Mouse (Mus musculus) liver, embryonic 16.5 days (tissue): ENCODE results near the gene Atxn3. TPM values are rescaled to one million over a fixed set of nuclear protein-coding genes. Genes with fewer than 3 reads are reported as not detected.
"Not testable (repeated sequence)": the region's sequence is repeated elsewhere in the genome, so short reads cannot be mapped to it uniquely, and the experiment has no call there.

Experiments used
- ATAC-seq: fragments of 200-750 bp; cut with Nextera tagmentation; 2 replicates; pipeline ENCODE4 v1.8.0; 2017; ENCODE audit warnings: low read depth, mild to moderate bottlenecking, moderate number of reproducible peaks, moderate library complexity
- H3K27ac ChIP-seq: fragments of 300-500 bp; sonication (generic); 2 replicates; pipeline ENCODE4 v1.5.1; 2014; ENCODE audit warnings: mild to moderate bottlenecking, low read length
- H3K27me3 ChIP-seq: fragments of 300-500 bp; sonication (generic); 2 replicates; pipeline ENCODE4 v1.6.1; 2014; ENCODE audit warnings: low read depth, low read length, mixed read lengths; ENCODE audit not compliant: control insufficient read depth, insufficient read depth
- H3K36me3 ChIP-seq: fragments of 300-500 bp; sonication (generic); 2 replicates; pipeline ENCODE4 v1.6.1; 2014; ENCODE audit warnings: mild to moderate bottlenecking; ENCODE audit not compliant: control insufficient read depth, insufficient read depth
- H3K4me1 ChIP-seq: fragments of 300-500 bp; sonication (generic); 2 replicates; pipeline ENCODE4 v1.6.1; 2014; ENCODE audit warnings: low read depth, low read length, mixed read lengths; ENCODE audit not compliant: control insufficient read depth
- H3K4me2 ChIP-seq: fragments of 300-500 bp; sonication (generic); 2 replicates; pipeline ENCODE4 v1.6.1; 2014; ENCODE audit warnings: low read depth, low read length, mixed read lengths
- H3K4me3 ChIP-seq: fragments of 300-500 bp; sonication (generic); 2 replicates; pipeline ENCODE4 v1.5.1; 2014; ENCODE audit warnings: low read depth, mild to moderate bottlenecking, low read length
- H3K9ac ChIP-seq: fragments of 300-500 bp; sonication (generic); 2 replicates; pipeline ENCODE4 v1.6.1; 2014; ENCODE audit warnings: low read depth, low read length
- H3K9me3 ChIP-seq: fragments of 300-500 bp; sonication (generic); replicated peaks from 2 replicates; pipeline ENCODE4 v1.6.1; 2016; ENCODE audit warnings: low read length; ENCODE audit not compliant: control insufficient read depth
- WGBS: fragments of 180-500 bp; shearing (Covaris S2); extraction: QIAGEN DNeasy Blood & Tissue Kit; methylation state at CpG from one replicate; pipeline ENCODE4 v1.1.7; 2014; ENCODE audit not compliant: insufficient replicate concordance; 5-methylcytosine and 5-hydroxymethylcytosine counted together
- polyA plus RNA-seq: library from polyadenylated mRNA; unstranded; fragments of >200 nt; fragmentation: Nextera tagmentation; extraction: Ambion mirVana; gene quantifications from 2 replicates; pipeline ENCODE4 v1.2.1, GENCODE M21; 2015

Atxn3 gene
- polyA plus RNA-seq, 1 experiment from 2014 or later: 8.6 TPM

DNA sequence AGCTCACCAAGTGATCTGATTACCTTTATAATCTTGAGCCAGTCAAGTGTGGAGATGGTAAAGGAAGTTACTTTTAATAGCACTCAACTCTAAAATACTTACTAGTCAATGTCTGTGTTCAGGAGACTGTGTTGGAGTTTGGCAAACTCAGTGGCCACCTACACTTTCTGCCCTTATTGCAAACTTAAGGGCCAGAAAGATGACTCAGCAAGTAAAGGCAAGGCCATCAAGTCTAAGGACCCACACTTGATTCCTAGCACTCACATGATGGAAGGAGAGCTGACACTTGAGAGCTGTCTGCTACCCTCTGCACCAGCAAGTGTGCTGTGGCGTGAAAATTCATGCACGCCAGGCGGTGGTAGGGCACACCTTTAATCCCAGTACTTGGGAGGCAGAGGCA, 14.2 kb upstream of the Atxn3 start:
- Histone ChIP-seq H3K4me3 (no peak overlapping the region), H3K36me3 (peaks cover 14% of the 10 kb centered on the region), H3K4me1 (peaks cover 17% of the 10 kb centered on the region), H3K9me3 (no peaks in the 10 kb centered on the region), H3K4me2 (no peak overlapping the region), H3K27ac (no peak overlapping the region), H3K9ac (no peak overlapping the region), H3K27me3 (no peaks in the 10 kb centered on the region)
- 86% methylated on average over 3 of the region's 3 CpGs for WGBS
- no peak for ATAC-seq

- H3K9me3 ChIP-seq: no peaks in the 10 kb centered on the region
- H3K36me3 ChIP-seq: peaks cover 17% of the 10 kb centered on the region
- H3K9ac ChIP-seq: no peak overlapping the region
- H3K27ac ChIP-seq: no peak overlapping the region
- 74% methylated on average over 2 of the region's 2 CpGs for WGBS
- H3K4me1 ChIP-seq: peaks cover 10% of the 10 kb centered on the region
- ATAC-seq: no peak
- no peak overlapping the region for H3K4me2 ChIP-seq
- no peaks in the 10 kb centered on the region for H3K27me3 ChIP-seq
- no peak overlapping the region for H3K4me3 ChIP-seq
Measured at GRCm38 (mm10) chr12:101971311-101971710, 13.3 kb upstream of the Atxn3 start.

- H3K9ac ChIP-seq, H3K9me3 ChIP-seq, H3K36me3 ChIP-seq, H3K27me3 ChIP-seq, ATAC-seq: not testable (repeated sequence)
- H3K4me2 ChIP-seq: peak overlapping the region; percentile 59
- peak overlapping the region; percentile 93 for H3K4me3 ChIP-seq
- 67% methylated on average over 5 of the region's 5 CpGs for WGBS
- peaks cover 17% of the 10 kb centered on the region for H3K4me1 ChIP-seq
- peak overlapping the region; percentile 29; the same call in 1 of the 2 replicates for H3K27ac ChIP-seq
Measured at GRCm38 (mm10) chr12:101958960-101959780, 1.1 kb upstream of the Atxn3 start.

- Histone ChIP-seq H3K9ac (peak overlapping the region; percentile 21; the same call in 1 of the 2 replicates), H3K9me3 (no peaks in the 10 kb centered on the region), H3K4me3 (peak overlapping the region; percentile 93), H3K36me3 (no peaks in the 10 kb centered on the region), H3K27me3 (no peaks in the 10 kb centered on the region), H3K4me1 (peaks cover 17% of the 10 kb centered on the region), H3K27ac (peak overlapping the region; percentile 29; the same call in 1 of the 2 replicates), H3K4me2 (peak overlapping the region; percentile 59)
- no peak for ATAC-seq
- 17% methylated on average over 9 of the region's 9 CpGs for WGBS
Measured at GRCm38 (mm10) chr12:101958556-101958955, 510 bp upstream of the Atxn3 start.

DNA sequence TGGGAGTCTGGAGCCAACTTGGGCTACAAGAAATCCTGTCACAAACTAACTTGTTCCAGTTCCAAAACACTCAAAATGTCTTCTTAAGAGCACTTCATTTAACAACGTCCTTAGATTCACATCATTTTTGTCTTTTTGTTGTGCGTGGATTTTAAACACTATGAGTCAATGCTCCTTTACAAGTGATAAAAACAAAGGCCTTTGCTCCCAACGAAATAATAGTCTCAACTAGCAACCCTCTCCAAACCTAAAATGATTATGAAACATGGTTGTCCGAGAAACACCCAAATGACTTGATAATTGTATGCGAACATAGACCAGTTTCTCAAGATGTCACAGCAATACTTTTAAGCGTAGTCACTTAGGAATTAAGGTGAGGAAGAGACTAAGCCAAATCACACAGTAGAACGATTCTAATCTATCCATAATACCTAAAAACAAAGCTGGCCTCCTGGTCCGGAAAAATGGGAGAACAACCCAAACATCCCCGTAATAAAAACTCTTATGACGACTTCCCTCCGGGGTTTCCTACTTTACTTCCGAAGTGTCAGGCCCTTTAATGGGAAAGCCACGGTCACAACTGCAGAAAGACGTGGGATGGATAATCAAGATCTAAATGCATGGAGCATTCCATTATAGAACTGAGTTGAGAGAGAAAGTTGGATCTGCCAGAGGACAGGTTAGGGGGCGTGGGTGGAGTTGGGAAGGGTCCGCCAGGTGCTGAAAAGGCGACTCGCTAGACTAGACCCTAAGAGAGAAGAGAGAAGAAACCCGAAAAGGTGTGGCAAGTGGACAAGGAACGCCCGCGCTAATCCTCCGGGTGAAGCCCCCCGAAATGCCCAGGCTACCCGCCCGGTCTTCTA, 736 bp downstream of the Atxn3 start:
- peak overlapping the region; percentile 83 for H3K27ac ChIP-seq
- H3K9me3 ChIP-seq: no peaks in the 10 kb centered on the region
- peak overlapping the region; percentile 59 for H3K4me2 ChIP-seq
- peak overlapping the region; percentile 94 for H3K9ac ChIP-seq
- no peaks in the 10 kb centered on the region for H3K36me3 ChIP-seq
- H3K27me3 ChIP-seq: no peaks in the 10 kb centered on the region
- no peak for ATAC-seq
- peak overlapping the region; percentile 93 for H3K4me3 ChIP-seq
- WGBS: 6% methylated on average over 23 of the region's 26 CpGs
- H3K4me1 ChIP-seq: peaks cover 17% of the 10 kb centered on the region

DNA sequence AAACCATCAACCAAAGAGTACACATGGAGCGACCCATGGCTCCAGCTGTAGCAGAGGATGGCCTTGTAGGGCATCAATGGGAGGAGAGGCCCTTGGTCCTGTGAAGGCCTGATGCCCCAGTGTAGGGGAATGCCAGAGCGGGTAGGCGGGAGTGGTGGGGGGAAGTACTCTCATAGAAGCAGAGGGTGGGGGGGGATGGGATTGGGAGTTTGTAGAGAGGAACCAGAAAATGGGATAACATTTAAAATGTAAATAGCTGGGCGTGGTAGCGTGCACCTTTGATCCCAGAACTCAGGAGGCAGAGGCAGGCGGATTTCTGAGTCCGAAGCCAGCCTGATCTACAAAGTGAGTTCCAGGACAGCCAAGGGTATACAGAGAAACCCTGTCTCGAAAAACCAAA, 2.2 kb downstream of the Atxn3 start:
- H3K36me3 ChIP-seq, H3K9me3 ChIP-seq, ATAC-seq, H3K9ac ChIP-seq, H3K4me3 ChIP-seq, H3K4me2 ChIP-seq, H3K27ac ChIP-seq, H3K27me3 ChIP-seq: not testable (repeated sequence)
- H3K4me1 ChIP-seq: peaks cover 17% of the 10 kb centered on the region
- 86% methylated on average over 8 of the region's 8 CpGs for WGBS

- Histone ChIP-seq H3K4me3 (no peak overlapping the region), H3K9me3 (no peaks in the 10 kb centered on the region), H3K4me1 (no peaks in the 10 kb centered on the region), H3K9ac (no peak overlapping the region), H3K27me3 (no peaks in the 10 kb centered on the region), H3K27ac (no peak overlapping the region), H3K4me2 (no peak overlapping the region), H3K36me3 (peaks cover 5% of the 10 kb centered on the region)
- ATAC-seq: no peak
- WGBS: 56% methylated on average over 4 of the region's 4 CpGs
Measured at GRCm38 (mm10) chr12:101948801-101949200, 9.2 kb downstream of the Atxn3 start.

GRCm38 (mm10) chr12:101947986-101948385, 10.1 kb downstream of the Atxn3 start:
- H3K9me3 ChIP-seq: no peaks in the 10 kb centered on the region
- H3K4me1 ChIP-seq: no peaks in the 10 kb centered on the region
- ATAC-seq: no peak
- no peaks in the 10 kb centered on the region for H3K27me3 ChIP-seq
- no peak overlapping the region for H3K4me2 ChIP-seq
- H3K4me3 ChIP-seq: no peak overlapping the region
- WGBS: 74% methylated on average over 8 of the region's 8 CpGs
- no peak overlapping the region for H3K27ac ChIP-seq
- no peak overlapping the region for H3K9ac ChIP-seq
- peaks cover 5% of the 10 kb centered on the region for H3K36me3 ChIP-seq

DNA sequence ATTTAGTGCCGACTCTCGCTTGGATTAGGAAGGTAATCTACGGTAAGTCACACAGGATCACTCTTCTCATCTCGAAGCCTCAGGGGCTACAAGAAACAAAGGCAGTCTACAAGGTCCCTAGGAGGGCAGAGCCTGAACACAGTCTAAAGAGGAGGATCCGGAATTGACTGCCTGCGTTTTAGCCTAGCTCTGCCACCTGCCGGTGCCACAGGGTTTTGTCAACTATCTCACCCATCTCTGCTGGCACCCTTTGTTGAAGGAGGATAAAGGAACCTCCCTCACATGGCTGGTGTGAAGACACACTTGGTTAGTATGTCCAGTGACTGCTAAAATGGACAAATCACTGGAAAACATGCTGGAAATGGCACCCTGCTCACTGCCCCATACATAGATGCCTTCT, 20.5 kb downstream of the Atxn3 start:
- Histone ChIP-seq H3K4me3 (no peak overlapping the region), H3K4me2 (no peak overlapping the region), H3K36me3 (peaks cover 26% of the 10 kb centered on the region), H3K27me3 (no peaks in the 10 kb centered on the region), H3K27ac (no peak overlapping the region), H3K4me1 (no peaks in the 10 kb centered on the region), H3K9me3 (no peaks in the 10 kb centered on the region), H3K9ac (no peak overlapping the region)
- ATAC-seq: no peak
- WGBS: 78% methylated on average over 7 of the region's 7 CpGs
